Mouse (Mus musculus) gastrocnemius, postnatal 25 days (tissue): ENCODE data around the gene Pold3. TPM values are rescaled to one million over a fixed set of nuclear protein-coding genes. Genes with fewer than 3 reads are reported as not detected.

Source experiments
- DNase-seq: peaks from one replicate; pipeline ENCODE4 v3.0.0; 2022
- long read RNA-seq, 2 experiments: library from polyadenylated mRNA; stranded (forward); transcript quantifications; one replicate each; pipeline ENCODE4 v2.0.0; 2021
- total RNA-seq, 2 experiments: library from RNA; stranded (reverse); gene quantifications; 1 replicate in 1 of 2; 2 replicates in 1 of 2; pipeline ENCODE4 v1.2.3; 2021

Gene Pold3
- total RNA-seq: 1 to 10 TPM; 5.1 to 5.3 TPM
- long read RNA-seq, experiment 1, partial matches to known transcripts: 0 of 2 reads
- long read RNA-seq, experiment 1, other reads (novel, unspliced or antisense): 0 of 2 reads
- long read RNA-seq, experiment 2, partial matches to known transcripts: 0 of 2 reads
- long read RNA-seq, experiment 2, other reads (novel, unspliced or antisense): 1 of 2 reads

GRCm38 (mm10) chr7:100121376-100121789 lies at the start of gene Pold3:
Gene Pold3, minus strand, starts transcription at chr7:100121565.
- DNase-seq: peak; percentile 97

- DNase-seq: no peak
These were observed 49.4 kb upstream of the Pold3 start for GRCm38 (mm10) chr7:100170756-100171155.

- DNase-seq: no peak
These were observed 47.3 kb upstream of the Pold3 start for GRCm38 (mm10) chr7:100168654-100169053.

- no peak for DNase-seq
These were observed 42.1 kb upstream of the Pold3 start for GRCm38 (mm10) chr7:100163506-100163905.

- DNase-seq: no peak
These were observed 38.6 kb upstream of the Pold3 start for GRCm38 (mm10) chr7:100160006-100160405.

GRCm38 (mm10) chr7:100159105-100159841 lies 37.9 kb upstream of the Pold3 start, which contains the start of gene Lipt2:
Gene Lipt2, plus strand, starts transcription at chr7:100159277.
- peak; percentile 96 for DNase-seq

GRCm38 (mm10) chr7:100157669-100158068 lies 36.3 kb upstream of the Pold3 start:
- DNase-seq: no peak

GRCm38 (mm10) chr7:100150626-100151025 lies 29.3 kb upstream of the Pold3 start:
- DNase-seq: no peak

- DNase-seq: no peak
These were observed 28.7 kb upstream of the Pold3 start for GRCm38 (mm10) chr7:100150086-100150485.

GRCm38 (mm10) chr7:100148586-100148985 lies 27.2 kb upstream of the Pold3 start:
- no peak for DNase-seq

GRCm38 (mm10) chr7:100140591-100140990 lies 19.2 kb upstream of the Pold3 start:
- no peak for DNase-seq

GRCm38 (mm10) chr7:100138075-100138474 lies 16.7 kb upstream of the Pold3 start:
- DNase-seq: no peak

- DNase-seq: no peak
These were observed 15.7 kb upstream of the Pold3 start for GRCm38 (mm10) chr7:100137038-100137437.

- no peak for DNase-seq
These were observed 11.0 kb upstream of the Pold3 start for GRCm38 (mm10) chr7:100132379-100132778.

GRCm38 (mm10) chr7:100130592-100130991 lies 9.2 kb upstream of the Pold3 start:
- no peak for DNase-seq

GRCm38 (mm10) chr7:100128262-100129041 lies 7.1 kb upstream of the Pold3 start:
- no peak for DNase-seq

- no peak for DNase-seq
These were observed 5.1 kb upstream of the Pold3 start for GRCm38 (mm10) chr7:100126514-100126913.

- DNase-seq: no peak
These were observed 3.8 kb upstream of the Pold3 start for GRCm38 (mm10) chr7:100125166-100125565.

- DNase-seq: no peak
These were observed 2.8 kb upstream of the Pold3 start for GRCm38 (mm10) chr7:100124211-100124610.

GRCm38 (mm10) chr7:100123486-100123885 lies 2.1 kb upstream of the Pold3 start:
- no peak for DNase-seq

GRCm38 (mm10) chr7:100120791-100121261 lies 539 bp downstream of the Pold3 start:
- no peak for DNase-seq

- DNase-seq: no peak
These were observed 7.1 kb downstream of the Pold3 start for GRCm38 (mm10) chr7:100114279-100114678.

GRCm38 (mm10) chr7:100113821-100114220 lies 7.5 kb downstream of the Pold3 start:
- DNase-seq: no peak
